Mouse (Mus musculus) midbrain, postnatal 0 days (tissue): ENCODE data around the gene Trim12a. TPM values are rescaled to one million over a fixed set of nuclear protein-coding genes. Genes with fewer than 3 reads are reported as not detected.
"Not testable (repeated sequence)": the region's sequence is repeated elsewhere in the genome, so short reads cannot be mapped to it uniquely, and the experiment has no call there.

ENCODE experiments used
- ATAC-seq: fragments of 200-750 bp; cut with Nextera tagmentation; 2 replicates; pipeline ENCODE4 v1.8.0; 2017; ENCODE audit warnings: moderate number of reproducible peaks, mild to moderate bottlenecking, moderate TSS enrichment, moderate library complexity; ENCODE audit not compliant: low FRiP score
- DNase-seq: peaks from one replicate; pipeline ENCODE4 v3.0.0-alpha.2; 2015; ENCODE audit warnings: low spot score
- H3K27ac ChIP-seq: fragments of 300-500 bp; sonication (generic); 2 replicates; pipeline ENCODE4 v1.5.1; 2014; ENCODE audit warnings: low read depth, mild to moderate bottlenecking, low read length, mixed read lengths
- H3K27me3 ChIP-seq: fragments of 300-500 bp; sonication (generic); 2 replicates; pipeline ENCODE4 v1.6.1; 2014; ENCODE audit warnings: low read length, control low read depth, mixed read lengths; ENCODE audit not compliant: insufficient read depth
- H3K36me3 ChIP-seq: fragments of 300-500 bp; sonication (generic); 2 replicates; pipeline ENCODE4 v1.6.1; 2014; ENCODE audit warnings: low read length, control low read depth, mixed read lengths; ENCODE audit not compliant: insufficient read depth
- H3K4me1 ChIP-seq: fragments of 300-500 bp; sonication (generic); 2 replicates; pipeline ENCODE4 v1.6.1; 2014; ENCODE audit warnings: mild to moderate bottlenecking, control low read depth, antibody characterized with exemption, low read length, mixed read lengths; ENCODE audit not compliant: insufficient read depth
- H3K4me2 ChIP-seq: fragments of 300-500 bp; sonication (generic); 2 replicates; pipeline ENCODE4 v1.6.1; 2014; ENCODE audit warnings: low read depth, mild to moderate bottlenecking, low read length, mixed read lengths; ENCODE audit not compliant: poor library complexity, severe bottlenecking
- H3K4me3 ChIP-seq: fragments of 300-500 bp; sonication (generic); 2 replicates; pipeline ENCODE4 v1.5.1; 2014; ENCODE audit warnings: low read depth, mild to moderate bottlenecking, low read length, moderate library complexity
- H3K9ac ChIP-seq: fragments of 300-500 bp; sonication (generic); replicated peaks from 2 replicates; pipeline ENCODE4 v1.6.1; 2014; ENCODE audit warnings: mild to moderate bottlenecking, low read length, moderate library complexity, mixed read lengths; ENCODE audit not compliant: poor library complexity, severe bottlenecking
- H3K9me3 ChIP-seq: fragments of 300-500 bp; sonication (generic); 2 replicates; pipeline ENCODE4 v1.6.1; 2016; ENCODE audit warnings: low read length, control low read depth
- CTCF ChIP-seq: IDR thresholded peaks from 2 replicates; pipeline ENCODE4 v1.5.1; 2016; ENCODE audit warnings: antibody characterized with exemption, mild to moderate bottlenecking
- WGBS: fragments of 180-500 bp; shearing (Covaris S2); extraction: QIAGEN DNeasy Blood & Tissue Kit; methylation state at CpG from one replicate; pipeline ENCODE4 v1.1.7; 2014; 5-methylcytosine and 5-hydroxymethylcytosine counted together
- polyA plus RNA-seq: library from polyadenylated mRNA; unstranded; fragments of >200 nt; fragmentation: Nextera tagmentation; extraction: Ambion mirVana; gene quantifications from 2 replicates; pipeline ENCODE4 v1.2.1, GENCODE M21; 2015
- total RNA-seq: library from RNA; depleted of rRNA; stranded (reverse); fragments of >200 nt; gene quantifications from 2 replicates; pipeline ENCODE4 v1.2.3, GENCODE M21; 2014; rRNA removed

Gene Trim12a
- total RNA-seq: 0.71 and 5.0 TPM in 2 replicates
- 1.3 and 2.2 TPM in 2 replicates for polyA plus RNA-seq

GRCm38 (mm10) chr7:104315369-104316080 is at the start of gene Trim12a:
TSS of gene Trim12a (minus strand) at chr7:104315466.
- not testable (repeated sequence) for H3K4me1 ChIP-seq, H3K9me3 ChIP-seq, H3K27ac ChIP-seq, DNase-seq, H3K9ac ChIP-seq, H3K36me3 ChIP-seq, H3K27me3 ChIP-seq
- H3K4me3 ChIP-seq: peak within 1 kb of the TSS; percentile 14; the same call in 1 of the 2 replicates
- H3K4me2 ChIP-seq: peak within 1 kb of the TSS; percentile 15; the same call in 1 of the 2 replicates
- WGBS: 25% methylated on average over 4 of the region's 4 CpGs
- ATAC-seq: peak; percentile 70; the same call in 1 of the 2 replicates

- H3K9me3 ChIP-seq: no peaks in the 10 kb centered on the region
- no peak overlapping the region for H3K27ac ChIP-seq
- no peaks in the 10 kb centered on the region for H3K4me1 ChIP-seq
- H3K27me3 ChIP-seq: no peaks in the 10 kb centered on the region
- 77% methylated on average over 2 of the region's 2 CpGs for WGBS
- no peak overlapping the region for H3K9ac ChIP-seq
- DNase-seq: no peak
- TF ChIP-seq CTCF: no peak
- H3K4me2 ChIP-seq: no peak overlapping the region
- no peak for ATAC-seq
- no peak overlapping the region for H3K4me3 ChIP-seq
- H3K36me3 ChIP-seq: no peaks in the 10 kb centered on the region
Observed at GRCm38 (mm10) chr7:104353600-104353967, 38.3 kb upstream of the Trim12a start.

- peak; percentile 62 for DNase-seq
- Histone ChIP-seq H3K27ac (no peak within 1 kb of the TSS), H3K9ac (no peak within 1 kb of the TSS), H3K4me3 (peak within 1 kb of the TSS; percentile 15; the same call in 1 of the 2 replicates), H3K4me1 (no peaks in the 10 kb centered on the region), H3K27me3 (no peaks in the 10 kb centered on the region), H3K9me3 (no peaks in the 10 kb centered on the region), H3K36me3 (no peaks in the 10 kb centered on the region), H3K4me2 (peak within 1 kb of the TSS; percentile 10)
- no peak for TF ChIP-seq CTCF
- WGBS: 8% methylated on average over 14 of the region's 14 CpGs
- ATAC-seq: peak; percentile 87
Observed at GRCm38 (mm10) chr7:104352717-104353599, 37.7 kb upstream of the Trim12a start, which contains the start of gene Trim12c. TSS of gene Trim12c (minus strand) at chr7:104353362.

GRCm38 (mm10) chr7:104348043-104348442 is 32.8 kb upstream of the Trim12a start:
- H3K36me3 ChIP-seq: not testable (repeated sequence)

GRCm38 (mm10) chr7:104340744-104341143 is 25.5 kb upstream of the Trim12a start:
- H3K27me3 ChIP-seq, DNase-seq, ATAC-seq, H3K9ac ChIP-seq, H3K4me2 ChIP-seq, H3K9me3 ChIP-seq, H3K4me1 ChIP-seq, H3K36me3 ChIP-seq, H3K4me3 ChIP-seq, H3K27ac ChIP-seq: not testable (repeated sequence)
- WGBS: 92% methylated on average over 2 of the region's 4 CpGs

More at GRCm38 (mm10) chr7:104348043-104348442, 32.8 kb upstream of the Trim12a start:
- 87% methylated on average over 4 of the region's 4 CpGs for WGBS
- not testable (repeated sequence) for H3K27me3 ChIP-seq, H3K4me3 ChIP-seq, H3K4me2 ChIP-seq, H3K9me3 ChIP-seq, DNase-seq, H3K4me1 ChIP-seq, H3K27ac ChIP-seq, H3K9ac ChIP-seq, ATAC-seq

- not testable (repeated sequence) for H3K27me3 ChIP-seq, DNase-seq, H3K36me3 ChIP-seq, H3K27ac ChIP-seq, H3K4me2 ChIP-seq, H3K9ac ChIP-seq, ATAC-seq, H3K4me1 ChIP-seq, H3K4me3 ChIP-seq, H3K9me3 ChIP-seq
- WGBS: 84% methylated on average over 3 of the region's 3 CpGs
Observed at GRCm38 (mm10) chr7:104335547-104335946, 20.3 kb upstream of the Trim12a start.

- not testable (repeated sequence) for H3K27me3 ChIP-seq, H3K4me1 ChIP-seq, H3K9me3 ChIP-seq, H3K4me3 ChIP-seq, H3K4me2 ChIP-seq, H3K36me3 ChIP-seq, H3K9ac ChIP-seq, DNase-seq, ATAC-seq, H3K27ac ChIP-seq
- 88% methylated on average over 2 of the region's 2 CpGs for WGBS
Observed at GRCm38 (mm10) chr7:104329171-104329570, 13.9 kb upstream of the Trim12a start, which contains the start of gene Trim34b. TSS of gene Trim34b (plus strand) at chr7:104329471.
